Mouse (Mus musculus) CH12.LX (cell line): ENCODE measurements around the gene Gad1. TPM values are rescaled to one million over a fixed set of nuclear protein-coding genes. Genes with fewer than 3 reads are reported as not detected.

Experiments used
- DNase-seq: peaks from one replicate; pipeline ENCODE4 v3.0.0-alpha.2; 2013; ENCODE audit errors: extremely low read depth
- H3K27ac ChIP-seq: 2 replicates; pipeline ENCODE4 v1.5.1; 2012; ENCODE audit warnings: low read depth, mild to moderate bottlenecking, control low read depth, moderate library complexity; ENCODE audit not compliant: insufficient read depth
- H3K27me3 ChIP-seq: replicated peaks from 2 replicates; pipeline ENCODE3; 2012; ENCODE audit warnings: inconsistent platforms
- H3K36me3 ChIP-seq, 2 experiments: replicated peaks in 1 of 2; 2 replicates each; pipeline versions ENCODE3 to v1.6.1; 2012; ENCODE audit warnings: inconsistent platforms in 1 of 2, low read length in 1 of 2, mild to moderate bottlenecking in 1 of 2, mixed read lengths in 1 of 2, moderate library complexity in 1 of 2; ENCODE audit not compliant: control insufficient read depth in 1 of 2, insufficient read depth in 1 of 2
- H3K4me1 ChIP-seq, 2 experiments: 2 replicates each; pipeline ENCODE4 v1.6.1; 2012; ENCODE audit warnings: inconsistent platforms in 1 of 2, moderate library complexity in 1 of 2; ENCODE audit not compliant: insufficient read depth in 2 of 2, control insufficient read depth in 1 of 2
- H3K4me2 ChIP-seq: 2 replicates; pipeline ENCODE4 v1.6.1; 2012; ENCODE audit warnings: low read depth, mild to moderate bottlenecking, control low read depth; ENCODE audit not compliant: poor library complexity, insufficient read depth, severe bottlenecking
- H3K4me3 ChIP-seq, 3 experiments: fragments of 150-350 bp in 1 of 3; sonication (generic) in 1 of 3; replicated peaks in 1 of 3; 2 replicates each; pipeline versions ENCODE3 to v1.5.1; 2011 to 2012; ENCODE audit warnings: low read depth in 2 of 3, low read length in 2 of 3, mild to moderate bottlenecking in 2 of 3, moderate library complexity in 2 of 3, control low read depth in 1 of 3, improper control_type of control experiment in 1 of 3, inconsistent platforms in 1 of 3, mixed read lengths in 1 of 3; ENCODE audit not compliant: poor library complexity in 1 of 3
- H3K79me2 ChIP-seq: replicated peaks from 2 replicates; pipeline ENCODE4 v1.6.1; 2012; ENCODE audit warnings: mild to moderate bottlenecking, moderate library complexity; ENCODE audit not compliant: control insufficient read depth, poor library complexity, insufficient read depth, severe bottlenecking; ENCODE audit errors: extremely low read depth
- H3K9ac ChIP-seq: 2 replicates; pipeline ENCODE4 v1.6.1; 2012; ENCODE audit warnings: low read depth, mild to moderate bottlenecking, control low read depth, moderate library complexity; ENCODE audit not compliant: insufficient read depth
- H3K9me3 ChIP-seq: replicated peaks from 2 replicates; pipeline ENCODE3; 2012; ENCODE audit warnings: low read length, inconsistent platforms, mixed read lengths
- BHLHE40 ChIP-seq: IDR thresholded peaks from 2 replicates; pipeline ENCODE4 v1.6.1; 2011; ENCODE audit warnings: mild to moderate bottlenecking, low read depth, low read length, improper control_type of control experiment
- CHD1 ChIP-seq: IDR thresholded peaks from 2 replicates; pipeline ENCODE4 v1.6.1; 2012; ENCODE audit warnings: low read depth, low read length, improper control_type of control experiment, inconsistent platforms
- CHD2 ChIP-seq: IDR thresholded peaks from 2 replicates; pipeline ENCODE4 v1.6.1; 2011; ENCODE audit warnings: low read length, improper control_type of control experiment
- ELF1 ChIP-seq: IDR thresholded peaks from 2 replicates; pipeline ENCODE4 v1.6.1; 2014; ENCODE audit warnings: low read depth, mild to moderate bottlenecking, inconsistent platforms, low read length, improper control_type of control experiment
- JUND ChIP-seq: conservative IDR thresholded peaks from 2 replicates; pipeline ENCODE4 v1.6.1; 2011; ENCODE audit warnings: low read depth, low read length, improper control_type of control experiment
- KAT2A ChIP-seq: IDR thresholded peaks from 2 replicates; pipeline ENCODE4 v1.6.1; 2012; ENCODE audit warnings: low read length, improper control_type of control experiment, inconsistent platforms; ENCODE audit not compliant: insufficient replicate concordance
- MAFK ChIP-seq: IDR thresholded peaks from 2 replicates; pipeline ENCODE4 v1.6.1; 2011; ENCODE audit warnings: low read length, improper control_type of control experiment; ENCODE audit not compliant: insufficient replicate concordance
- MAX ChIP-seq: IDR thresholded peaks from 2 replicates; pipeline ENCODE4 v1.6.1; 2011; ENCODE audit warnings: low read length, improper control_type of control experiment
- MAZ ChIP-seq: IDR thresholded peaks from 2 replicates; pipeline ENCODE4 v1.6.1; 2012; ENCODE audit warnings: low read depth, mild to moderate bottlenecking, inconsistent platforms, low read length, improper control_type of control experiment, moderate library complexity
- MEF2A ChIP-seq: IDR thresholded peaks from 2 replicates; pipeline ENCODE4 v1.6.1; 2014; ENCODE audit warnings: low read depth, mild to moderate bottlenecking, inconsistent platforms, low read length, improper control_type of control experiment, borderline replicate concordance
- PAX5 ChIP-seq: IDR thresholded peaks from 2 replicates; pipeline ENCODE4 v1.6.1; 2012; ENCODE audit warnings: low read length, inconsistent platforms, mixed read lengths
- POLR2A ChIP-seq: IDR thresholded peaks from 2 replicates; pipeline ENCODE4 v1.6.1; 2011; ENCODE audit warnings: low read depth, mild to moderate bottlenecking, improper control_type of control experiment, low read length
- RCOR1 ChIP-seq: conservative IDR thresholded peaks from 2 replicates; pipeline ENCODE4 v1.6.1; 2012; ENCODE audit warnings: low read depth, mild to moderate bottlenecking, inconsistent platforms, low read length, improper control_type of control experiment
- SIN3A ChIP-seq: IDR thresholded peaks from 2 replicates; pipeline ENCODE4 v1.6.1; 2012; ENCODE audit warnings: low read length, improper control_type of control experiment, inconsistent platforms
- TBP ChIP-seq: conservative IDR thresholded peaks from 2 replicates; pipeline ENCODE4 v1.6.1; 2011; ENCODE audit warnings: low read depth, low read length, improper control_type of control experiment
- TCF12 ChIP-seq: IDR thresholded peaks from 2 replicates; pipeline ENCODE4 v1.6.1; 2014; ENCODE audit warnings: low read depth, mild to moderate bottlenecking, inconsistent platforms, low read length, improper control_type of control experiment
- USF1 ChIP-seq: IDR thresholded peaks from 2 replicates; pipeline ENCODE4 v1.6.1; 2014; ENCODE audit warnings: low read depth, mild to moderate bottlenecking, inconsistent platforms, low read length, improper control_type of control experiment
- ZC3H11A ChIP-seq: IDR thresholded peaks from 2 replicates; pipeline ENCODE4 v1.6.1; 2012; ENCODE audit warnings: low read depth, mild to moderate bottlenecking, inconsistent platforms, low read length, improper control_type of control experiment
- ZKSCAN1 ChIP-seq: IDR thresholded peaks from 2 replicates; pipeline ENCODE4 v1.6.1; 2012; ENCODE audit warnings: low read depth, inconsistent platforms, low read length, improper control_type of control experiment, borderline replicate concordance
- ZMIZ1 ChIP-seq: IDR thresholded peaks from 2 replicates; pipeline ENCODE4 v1.6.1; 2012; ENCODE audit warnings: low read depth, mild to moderate bottlenecking, inconsistent platforms, low read length, improper control_type of control experiment
- ZNF384 ChIP-seq: IDR thresholded peaks from 2 replicates; pipeline ENCODE4 v1.6.1; 2012; ENCODE audit warnings: low read depth, low read length, improper control_type of control experiment, inconsistent platforms
- dilution Hi-C: fragments of 300-500 bp; cut with MboI; formaldehyde crosslinking; loops from 2 replicates; pipeline ENCODE4 v1.14.3; 2020; ENCODE audit warnings: low sequenced_read_pairs; ENCODE audit not compliant: extremely low pct_unique_long_range_greater_than_20kb, extremely low pct_ligation_motif_present
- in situ Hi-C: fragments of 300-500 bp; cut with MboI; formaldehyde crosslinking; loops from 3 replicates; pipeline ENCODE4 v1.14.3; 2019; ENCODE audit warnings: low sequenced_read_pairs, low pct_ligation_motif_present, low pct_unique_long_range_greater_than_20kb, mixed read lengths
- polyA plus RNA-seq: library from polyadenylated mRNA; unstranded; fragments of >175 nt; gene quantifications from 2 replicates; pipeline ENCODE4 v1.2.1, GENCODE M21; 2012; ENCODE audit warnings: low read depth; ENCODE audit not compliant: insufficient read length
- total RNA-seq, 2 experiments: library from RNA; depleted of rRNA; stranded (reverse); fragments of 300-350 nt in 1 of 2; fragments of >200 nt in 1 of 2; gene quantifications; 2 replicates each; pipeline ENCODE4 v1.2.3; 2012 to 2014

The Gad1 gene
- total and polyA plus RNA-seq, 3 experiments: 1.3 to 1.9 (median 1.4) TPM

- Histone ChIP-seq H3K4me1 (peaks cover 2 to 26% of the 10 kb centered on the region in 2 experiments; a peak in 3 of 4 replicates), H3K36me3 (no peaks in the 10 kb centered on the region), H3K4me2 (no peak overlapping the region), H3K9ac (no peak overlapping the region), H3K27ac (no peak overlapping the region), H3K9me3 (peaks cover 17% of the 10 kb centered on the region), H3K4me3 (no peak overlapping the region), H3K79me2 (no peaks in the 10 kb centered on the region), H3K27me3 (peaks cover 33% of the 10 kb centered on the region)
- dilution Hi-C loops: no loop called here
- TF ChIP-seq ZMIZ1: no peak
- no peak for TF ChIP-seq CHD2
- no peak for TF ChIP-seq ELF1
- TF ChIP-seq USF1: no peak
- no peak for TF ChIP-seq MAZ
- no peak for TF ChIP-seq POLR2A
- no peak for TF ChIP-seq KAT2A
- no peak for TF ChIP-seq SIN3A
- TF ChIP-seq CHD1: no peak
- TF ChIP-seq RCOR1: no peak
- no peak for TF ChIP-seq ZKSCAN1
- DNase-seq: no peak
- in situ Hi-C loops: loop anchor here (10.0 to 25.0 kb wide), 2 partner anchors 338 to 426 kb away; no protein-coding TSS in a partner anchor
Measured at GRCm38 (mm10) chr2:70562981-70563671, 10.3 kb downstream of the Gad1 start.

- Histone ChIP-seq H3K27ac (no peak overlapping the region), H3K4me3 (no peak overlapping the region), H3K9ac (no peak overlapping the region), H3K4me1 (peaks cover 2 to 28% of the 10 kb centered on the region in 2 experiments; a peak in 3 of 4 replicates), H3K27me3 (peaks cover 33% of the 10 kb centered on the region), H3K4me2 (no peak overlapping the region), H3K36me3 (no peaks in the 10 kb centered on the region), H3K9me3 (peaks cover 17% of the 10 kb centered on the region), H3K79me2 (no peaks in the 10 kb centered on the region)
- DNase-seq: no peak
- TF ChIP-seq MEF2A (no peak), JUND (no peak), RCOR1 (no peak), BHLHE40 (no peak), PAX5 (no peak), MAFK (no peak), TBP (no peak), ZMIZ1 (no peak), ZNF384 (no peak), ZC3H11A (no peak), ELF1 (no peak), TCF12 (no peak), MAX (no peak), KAT2A (no peak)
- in situ Hi-C loops: loop anchor here (10.0 to 25.0 kb wide), 2 partner anchors 339 to 427 kb away; no protein-coding TSS in a partner anchor
- dilution Hi-C loops: no loop called here
Measured at GRCm38 (mm10) chr2:70563721-70564645, 11.1 kb downstream of the Gad1 start.
